Mouse (Mus musculus) natural killer cell, adult 2 months (primary cell): ENCODE data around the gene Frmd4a.
"Not testable (repeated sequence)": the region's sequence is repeated elsewhere in the genome, so short reads cannot be mapped to it uniquely, and the experiment has no call there.

Source experiments
- DNase-seq, 2 experiments: peaks; one replicate each; pipeline ENCODE4 v3.0.0; 2022; ENCODE audit warnings: low spot score in 2 of 2

The Frmd4a gene

DNA sequence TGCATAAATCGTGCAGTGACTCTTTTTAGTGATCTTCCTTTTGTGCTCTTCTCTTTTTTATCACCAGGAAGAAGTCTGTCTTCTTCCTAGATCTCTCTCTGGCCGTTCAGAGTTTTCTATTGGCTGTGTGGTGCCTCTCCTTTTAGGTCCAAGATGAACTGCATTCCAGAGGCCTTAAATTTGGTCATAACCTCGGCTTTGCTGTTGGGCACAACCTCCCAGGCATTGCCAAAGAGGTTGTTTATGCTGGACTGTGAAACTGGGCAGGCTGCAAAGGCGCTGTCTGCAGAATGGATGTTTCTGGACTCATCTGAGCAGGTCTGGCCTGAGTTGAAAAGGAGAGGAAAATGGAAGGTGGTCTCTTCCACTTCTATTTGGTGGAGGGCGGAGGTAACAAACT is 560.8 kb downstream of the Frmd4a start:
- no peak for DNase-seq

DNA sequence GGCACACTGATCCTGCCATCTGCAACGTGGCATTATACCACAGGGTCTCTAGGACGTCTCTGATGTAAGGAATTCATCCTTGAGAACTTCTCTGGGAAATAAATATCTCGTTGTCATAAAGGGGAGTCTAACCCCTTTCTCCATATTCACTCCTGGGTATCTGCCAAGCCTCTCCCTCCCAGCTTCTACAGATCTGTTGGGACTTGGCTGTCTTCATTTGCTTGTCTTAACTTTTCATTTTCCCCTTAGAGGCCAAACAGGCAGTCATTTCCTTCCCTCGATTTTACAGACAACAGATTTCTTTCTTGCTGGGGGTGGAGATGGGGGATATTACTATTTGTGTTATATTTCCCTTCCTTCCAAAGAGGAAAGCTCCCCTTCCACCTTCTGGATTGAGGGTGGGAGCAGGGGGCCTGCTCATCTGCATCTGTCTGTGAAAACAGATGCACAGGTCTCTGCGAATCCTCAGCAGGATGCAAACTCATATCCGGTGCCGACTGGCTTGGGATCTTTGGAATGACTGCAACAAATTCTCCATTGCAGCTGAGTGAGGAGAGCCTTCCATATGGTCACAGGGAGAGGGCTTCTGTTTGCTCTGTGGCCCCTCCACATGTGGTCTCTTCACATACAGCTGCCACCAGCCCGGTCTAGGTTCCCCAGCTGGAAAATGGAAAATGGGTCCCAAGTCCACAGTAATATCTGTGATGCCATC is 562.0 kb downstream of the Frmd4a start:
- DNase-seq: no peak

DNA sequence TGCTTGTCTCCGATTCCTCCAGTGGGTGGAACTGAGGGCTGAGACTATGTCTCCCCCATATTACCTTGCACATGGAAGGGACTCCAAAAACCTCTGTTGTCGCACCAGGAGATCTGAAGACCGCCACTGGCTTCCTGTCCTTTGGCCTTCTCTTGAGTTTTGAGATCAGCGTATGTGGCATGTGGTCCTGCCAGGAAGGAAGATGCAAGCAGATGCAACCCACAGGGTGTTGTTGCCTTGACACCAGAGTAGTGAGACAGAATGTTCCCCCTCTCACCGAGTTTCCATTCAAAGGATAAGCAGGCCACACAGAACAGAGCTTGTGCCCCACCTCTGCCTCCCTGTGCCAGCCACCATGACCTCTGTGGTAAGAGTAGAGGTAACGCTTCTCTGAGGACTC is 563.1 kb downstream of the Frmd4a start:
- peak; percentile 45 to 66 for DNase-seq

GRCm38 (mm10) chr2:4582930-4583329 is 565.4 kb downstream of the Frmd4a start:
- DNase-seq: no peak

DNA sequence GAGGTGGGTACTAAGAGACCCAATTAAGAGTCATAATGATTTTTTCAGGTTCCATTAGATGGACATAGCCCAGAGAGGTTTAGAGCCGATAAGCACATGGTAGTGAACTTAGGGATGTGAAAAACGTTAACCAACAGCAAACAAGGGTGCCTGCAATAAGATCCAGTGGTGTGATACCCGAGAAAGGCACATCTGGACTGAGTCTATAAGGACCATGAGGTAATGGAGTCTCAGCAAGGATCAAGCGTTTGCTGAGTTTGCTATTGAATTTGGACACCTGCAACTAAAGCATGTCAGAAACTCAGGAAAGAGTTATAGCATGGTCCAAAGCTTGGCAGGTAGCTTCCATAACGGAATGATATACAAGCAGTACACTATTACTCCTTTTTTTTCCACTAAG is 566.7 kb downstream of the Frmd4a start:
- no peak for DNase-seq

DNA sequence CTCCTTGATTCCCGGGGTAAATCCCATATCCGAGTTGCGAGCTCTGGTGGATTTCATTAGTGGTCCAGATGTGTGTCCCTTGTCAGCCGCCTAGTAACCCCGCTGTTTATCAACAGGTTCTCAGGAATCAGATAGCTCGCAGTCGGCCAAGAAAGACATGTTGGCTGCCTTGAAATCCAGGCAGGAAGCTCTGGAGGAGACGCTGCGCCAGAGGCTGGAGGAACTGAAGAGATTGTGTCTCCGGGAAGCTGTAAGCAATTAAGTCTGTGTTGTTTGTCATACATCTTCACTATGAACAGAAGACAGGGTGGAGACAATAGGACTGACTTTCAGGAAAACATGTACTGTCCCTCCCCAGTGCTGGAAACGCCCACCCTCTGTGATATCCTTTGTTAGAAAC is 568.7 kb downstream of the Frmd4a start:
- DNase-seq: no peak

- no peak for DNase-seq
Observed at GRCm38 (mm10) chr2:4587685-4588409, 570.3 kb downstream of the Frmd4a start.

DNA sequence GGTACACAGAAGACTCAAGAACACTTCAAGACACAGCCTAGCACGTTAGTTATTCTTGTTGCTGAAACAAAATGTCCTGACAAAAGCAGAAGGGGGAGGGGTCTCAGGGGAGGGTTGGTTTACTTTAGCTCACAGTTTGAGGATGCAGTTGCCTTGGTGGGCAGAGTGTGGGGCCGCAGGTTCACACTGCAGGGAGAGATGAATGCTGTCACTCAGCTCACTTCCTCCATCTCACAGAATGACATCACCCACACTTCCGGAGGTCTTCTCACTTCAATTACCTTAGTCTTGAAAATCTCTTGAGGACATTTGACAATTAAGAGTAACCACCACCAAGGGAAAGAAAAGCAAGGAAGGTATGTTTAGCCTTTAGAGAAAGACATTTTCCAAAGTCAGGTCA is 574.1 kb downstream of the Frmd4a start:
- peak; percentile 33 to 57 for DNase-seq

DNA sequence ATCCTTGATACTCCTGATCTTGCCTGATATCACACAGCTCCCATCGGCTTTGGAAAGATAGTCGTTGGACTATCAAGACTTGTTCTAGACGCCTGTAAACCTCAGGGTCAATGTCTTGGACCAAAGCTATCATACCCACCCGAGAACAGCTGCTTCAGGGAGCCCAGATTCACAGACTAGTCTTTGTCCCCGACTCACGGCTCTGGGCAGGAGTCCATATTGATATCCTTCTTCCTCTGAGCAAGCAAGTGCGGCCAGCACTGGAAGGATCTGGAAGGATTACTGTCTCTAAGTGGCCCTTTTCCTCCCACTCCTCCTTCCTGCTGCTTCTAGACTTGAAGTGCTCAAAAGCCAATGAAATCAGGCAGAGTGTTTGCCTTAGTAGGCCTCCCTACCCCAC is 575.1 kb downstream of the Frmd4a start:
- DNase-seq: no peak

GRCm38 (mm10) chr2:4593433-4593832 is 575.9 kb downstream of the Frmd4a start:
- DNase-seq: no peak

- DNase-seq: no peak
Observed at GRCm38 (mm10) chr2:4593878-4594387, 576.4 kb downstream of the Frmd4a start.

GRCm38 (mm10) chr2:4596992-4597391 is 579.5 kb downstream of the Frmd4a start:
- DNase-seq: no peak

DNA sequence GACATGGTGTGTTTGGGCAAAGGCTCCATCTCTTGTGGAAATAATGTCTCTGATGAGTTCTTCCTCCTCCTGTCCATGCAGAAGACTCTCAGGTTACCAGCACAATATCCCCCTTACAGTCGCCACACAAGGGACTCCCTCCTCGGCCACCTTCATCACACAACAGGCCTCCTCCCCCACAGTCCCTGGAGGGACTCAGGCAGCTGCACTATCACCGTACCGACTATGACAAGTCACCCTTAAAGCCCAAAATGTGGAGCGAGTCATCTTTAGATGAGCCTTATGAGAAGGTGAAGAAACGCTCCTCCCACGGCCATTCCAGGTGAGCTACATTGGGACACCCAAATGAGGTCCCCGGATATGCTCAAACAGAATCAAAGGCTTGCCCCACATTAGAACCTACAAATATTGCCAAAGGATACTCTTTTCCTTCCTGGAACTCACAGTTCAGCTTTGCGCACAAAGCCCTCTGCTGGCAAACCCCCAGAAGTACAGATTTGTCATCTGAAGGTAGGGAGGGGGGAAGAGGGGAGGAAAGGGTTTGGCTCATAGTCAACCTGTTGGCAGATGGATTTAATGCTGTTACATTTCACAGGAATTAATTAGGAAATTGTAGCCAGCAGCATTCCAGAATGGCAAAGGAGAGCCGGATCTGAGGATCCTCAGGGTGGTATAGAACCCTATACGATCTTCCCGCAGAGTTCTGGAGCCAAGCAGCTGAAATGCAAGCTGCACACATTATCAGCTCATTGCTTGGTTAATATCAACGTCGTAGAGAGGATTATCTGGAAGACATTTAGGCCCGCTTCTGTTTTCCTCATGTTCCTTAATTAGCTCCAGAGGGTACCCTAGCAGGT is 583.7 kb downstream of the Frmd4a start:
- peak; percentile 14 to 27 for DNase-seq

GRCm38 (mm10) chr2:4603361-4603945 is 585.9 kb downstream of the Frmd4a start:
- no peak for DNase-seq

GRCm38 (mm10) chr2:4606559-4606958 is 589.0 kb downstream of the Frmd4a start:
- DNase-seq: no peak

DNA sequence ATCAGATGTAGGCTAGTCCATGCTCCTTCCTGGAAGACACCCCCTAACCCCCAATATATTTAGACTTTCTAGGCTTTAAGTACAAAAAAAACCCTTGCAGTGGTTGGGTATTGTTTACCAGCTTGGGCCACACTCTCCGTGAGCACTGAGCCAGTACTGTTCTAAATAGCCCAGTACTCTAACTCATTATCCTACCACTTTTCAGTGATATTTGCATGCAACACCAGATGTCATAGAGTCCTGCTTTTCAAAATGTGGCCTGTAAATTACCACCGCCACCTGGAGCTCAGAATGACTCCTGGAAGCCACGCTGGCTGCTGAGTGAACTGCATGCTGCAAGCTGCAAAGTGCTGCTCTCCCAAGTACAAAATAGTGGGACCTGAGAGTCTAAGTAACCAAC is 590.7 kb downstream of the Frmd4a start:
- DNase-seq: no peak

DNA sequence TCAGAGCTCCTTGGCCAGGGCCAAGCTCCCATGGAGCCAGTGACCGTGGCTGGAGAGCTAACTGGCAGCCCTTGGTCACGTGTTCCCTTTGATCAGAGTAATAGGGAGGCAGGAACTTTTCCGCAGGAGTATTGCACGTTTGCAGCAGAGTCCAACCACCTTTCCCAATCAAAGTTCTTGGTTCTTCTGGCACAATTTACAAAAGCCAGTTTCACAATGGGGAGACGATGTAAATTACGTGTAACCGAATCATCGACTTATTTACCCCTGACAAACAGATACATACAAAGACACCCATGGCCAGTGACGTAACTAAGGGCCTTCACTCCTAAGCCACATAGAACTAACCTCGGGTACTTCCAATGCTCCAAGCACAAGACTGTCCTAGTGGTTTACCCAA is 591.9 kb downstream of the Frmd4a start:
- no peak for DNase-seq

DNA sequence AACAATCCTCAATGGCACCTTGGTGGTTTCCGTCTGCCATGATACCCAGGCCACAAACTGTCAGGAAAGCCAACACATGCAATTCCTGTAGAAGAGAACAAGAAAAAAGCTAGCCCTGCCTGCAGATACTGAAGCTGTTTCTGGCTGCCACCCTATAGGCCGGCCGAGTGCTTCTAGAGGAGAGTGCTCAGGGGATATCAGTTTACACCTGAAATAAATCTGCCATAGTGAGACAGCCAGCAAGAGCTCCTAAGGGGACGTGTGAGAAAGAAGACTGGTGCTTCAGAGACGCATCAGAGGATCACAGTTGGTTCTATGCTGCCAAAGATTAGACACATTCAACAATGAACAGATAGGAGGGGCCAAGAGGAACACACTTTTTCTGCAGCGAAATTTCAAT is 593.8 kb downstream of the Frmd4a start:
- no peak for DNase-seq

GRCm38 (mm10) chr2:4611704-4612103 is 594.2 kb downstream of the Frmd4a start:
- no peak for DNase-seq

GRCm38 (mm10) chr2:4614276-4614929 is 596.9 kb downstream of the Frmd4a start:
- DNase-seq: not testable (repeated sequence)

GRCm38 (mm10) chr2:4615014-4615546 is 597.6 kb downstream of the Frmd4a start:
- no peak for DNase-seq
